Mouse (Mus musculus): ENCODE measurements at regions not wholly inside any gene's neighbourhood (a gene's known extent, or its start where the extent isn't known, plus 50 kb on each side); places are given as distances from the start of the nearest gene placed in this dataset.

DNA sequence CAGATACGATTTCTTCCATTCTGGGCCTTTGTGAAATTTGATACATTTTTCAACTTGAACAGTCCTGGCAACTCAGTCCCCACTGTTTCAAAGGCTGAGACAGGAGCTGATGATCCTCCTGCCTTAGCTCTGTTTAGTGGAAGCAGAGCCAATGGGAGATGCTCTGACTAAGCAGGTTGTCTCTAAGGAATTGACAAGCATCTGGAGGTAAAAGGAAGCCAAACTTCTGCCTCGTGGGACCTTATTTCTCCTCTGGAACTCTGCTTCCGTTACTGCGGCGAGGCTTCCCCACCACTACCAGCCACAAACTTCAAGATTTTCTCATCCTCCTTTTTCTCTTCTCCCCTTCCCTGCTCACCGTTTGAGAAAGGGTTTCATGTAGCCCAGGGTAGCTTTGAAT is 78.4 kb downstream of the Edn1 start:
- TF ChIP-seq CTCF (IDR thresholded peaks at IDR 0.05; ENCODE audit: extremely low read depth, insufficient read depth, low read length) (no peak), POLR2A (IDR thresholded peaks at IDR 0.05; ENCODE audit: extremely low read depth, insufficient read depth, low read length) (no peak)

Data from cortical plate, adult 2 months (tissue).